Mouse (Mus musculus) ES-Bruce4 (cell line): Measurements from ENCODE around the gene Grrp1.
A peak's percentile ranks its signal among the peaks of the same experiment; 100 is the strongest.

Source experiments
- CTCF ChIP-seq: IDR thresholded peaks from one replicate; pipeline ENCODE4 v1.8.1; 2011; ENCODE audit warnings: low read depth, low read length
- EP300 ChIP-seq: IDR thresholded peaks from 2 replicates; pipeline ENCODE4 v1.6.1; 2011; ENCODE audit warnings: low read depth, low read length; ENCODE audit not compliant: insufficient read depth
- POLR2A ChIP-seq: IDR thresholded peaks from one replicate; pipeline ENCODE4 v1.8.1; 2011; ENCODE audit warnings: low read length; ENCODE audit not compliant: insufficient read depth

- TF ChIP-seq CTCF, result no peak
- TF ChIP-seq EP300, result peak; percentile 79; the same call in 1 of the 2 replicates
- TF ChIP-seq POLR2A, result peak; percentile 35
These were observed 33.7 kb upstream of the Grrp1 start, which contains the start of gene Pdik1l for GRCm38 (mm10) chr4:134287575-134288025.
